Mouse (Mus musculus) fibroblast of lung, adult 2 months (primary cell): ENCODE measurements at regions not wholly inside any gene's neighbourhood (a gene's known extent, or its start where the extent isn't known, plus 50 kb on each side); places are given as distances from the start of the nearest gene placed in this dataset.
A peak's percentile ranks its signal among the peaks of the same experiment; 100 is the strongest.
"Not testable (repeated sequence)": the region's sequence is repeated elsewhere in the genome, so short reads cannot be mapped to it uniquely, and the experiment has no call there.

Experiments used
- DNase-seq: peaks from one replicate; pipeline ENCODE4 v3.0.0-alpha.2; 2011; ENCODE audit warnings: low read depth

DNA sequence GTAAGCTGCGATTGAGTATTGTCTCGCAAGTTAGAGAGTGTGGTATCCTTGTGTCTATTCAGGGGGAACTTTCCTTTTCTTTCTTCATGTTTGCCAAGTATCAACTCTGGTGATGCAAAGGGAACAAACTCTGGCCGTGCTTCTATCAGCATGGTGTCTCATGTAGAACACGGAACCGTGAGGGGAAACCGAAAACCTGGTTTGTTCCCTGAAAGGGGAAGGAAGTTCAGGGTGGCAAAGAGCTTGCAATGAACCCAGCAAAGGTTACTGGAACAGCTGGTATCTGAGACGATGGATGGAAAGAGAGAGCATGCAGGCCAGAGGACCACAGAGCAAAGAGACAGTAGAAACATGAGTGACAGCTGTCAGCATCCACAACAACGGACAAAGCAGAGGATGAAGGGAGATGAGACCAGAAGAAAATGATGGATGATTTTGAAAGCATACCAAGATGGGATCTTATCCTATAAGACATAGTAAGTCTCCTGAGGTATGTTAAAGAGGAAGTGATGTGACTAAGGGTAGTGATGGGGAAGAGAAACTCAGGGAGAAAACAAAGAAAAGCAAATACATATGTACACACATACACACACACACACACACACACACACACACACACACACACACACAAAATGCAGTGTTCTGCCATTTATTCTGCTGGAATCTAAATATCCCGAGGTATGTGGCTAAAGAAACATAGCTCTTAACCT is 199.8 kb upstream of the Peli2 start:
- no peak for DNase-seq

DNA sequence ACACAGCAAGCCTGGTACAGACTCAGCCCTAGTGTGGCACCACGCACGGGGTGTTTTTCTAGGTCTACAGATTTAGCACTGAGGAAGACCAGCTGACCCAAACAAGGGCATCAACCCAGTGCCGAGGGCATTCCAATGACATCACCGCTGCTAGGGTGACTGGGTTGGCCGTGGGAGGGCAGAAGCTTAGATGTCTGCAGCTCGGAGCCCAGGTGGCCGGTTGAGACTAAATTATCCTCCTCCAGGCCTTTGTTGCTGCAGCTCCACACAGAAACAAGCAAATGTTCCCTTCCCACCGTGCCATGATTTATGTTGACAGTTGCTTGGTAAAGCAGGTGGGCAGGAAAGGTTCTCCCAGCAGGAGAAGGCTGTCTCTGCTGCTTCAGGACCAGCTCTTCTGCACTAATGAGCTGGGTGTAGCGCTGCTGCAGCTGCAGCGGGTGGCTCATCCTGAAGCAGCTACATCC is 198.8 kb upstream of the Peli2 start:
- no peak for DNase-seq

DNA sequence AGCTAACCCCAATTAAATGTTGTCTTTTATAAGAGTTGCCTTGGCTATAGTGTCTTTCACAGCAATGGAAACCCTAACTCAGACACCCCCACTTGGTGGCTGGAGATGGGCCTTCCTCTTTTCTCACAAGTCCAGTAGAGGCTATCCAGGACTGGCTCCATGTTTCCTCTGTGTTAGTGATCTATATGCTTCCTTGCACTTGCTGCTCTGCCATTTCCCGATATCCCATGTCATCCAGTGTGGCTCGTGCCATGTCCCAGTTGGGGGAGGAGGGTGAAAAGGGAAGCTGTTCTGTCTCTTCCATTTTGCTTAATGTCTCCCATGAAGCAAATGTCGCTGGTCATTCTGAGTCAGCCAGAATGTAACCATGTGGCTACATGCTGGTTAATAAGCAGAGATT is 194.2 kb upstream of the Peli2 start:
- no peak for DNase-seq

DNA sequence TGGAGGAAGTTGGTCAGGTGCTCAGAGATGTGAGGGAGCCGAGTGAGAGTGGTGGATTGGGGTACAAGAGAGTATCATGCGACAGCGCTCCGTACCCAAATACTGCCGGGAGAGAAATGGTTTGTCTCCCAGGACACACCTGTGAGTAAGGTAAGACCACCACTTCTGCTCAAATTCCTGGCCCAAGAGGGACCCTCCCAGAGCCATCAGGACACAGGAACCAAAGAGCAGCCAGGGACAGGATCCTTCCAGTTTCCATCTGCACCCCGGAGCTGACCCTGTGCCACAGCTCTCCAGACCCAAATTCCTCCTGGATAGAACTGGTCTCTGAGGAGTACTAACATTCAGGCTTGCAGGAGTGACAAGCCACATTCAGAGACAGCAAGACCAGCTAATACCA is 185.2 kb upstream of the Peli2 start:
- no peak for DNase-seq

DNA sequence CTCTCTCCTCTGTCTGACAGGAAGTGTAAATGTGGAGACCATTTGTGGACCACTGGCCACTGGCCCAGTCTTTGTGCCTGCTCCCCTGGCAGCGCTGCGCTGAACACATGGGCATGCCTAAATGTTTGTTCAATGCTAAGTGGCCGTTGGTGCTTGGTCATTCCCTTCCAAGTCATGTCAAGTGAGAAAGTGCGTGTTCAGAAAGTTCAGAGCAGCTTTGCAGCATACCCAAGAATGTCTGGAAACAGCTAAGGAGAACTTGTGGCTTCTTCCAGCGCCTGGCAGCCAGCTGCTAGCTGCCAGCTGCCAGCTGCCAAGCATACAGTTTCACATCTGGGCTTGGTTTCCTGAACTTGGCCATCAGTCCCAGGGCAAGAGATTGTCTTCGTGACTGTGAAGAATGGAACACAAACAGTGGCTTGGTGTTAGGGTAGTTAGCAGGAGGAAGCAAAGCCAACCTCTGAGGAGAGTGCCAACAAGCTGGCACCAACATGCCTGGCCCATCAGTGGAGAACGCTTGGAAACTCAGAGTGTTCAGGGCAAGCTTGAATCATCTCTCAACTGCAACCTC is 183.5 kb upstream of the Peli2 start:
- DNase-seq = peak; percentile 91

DNA sequence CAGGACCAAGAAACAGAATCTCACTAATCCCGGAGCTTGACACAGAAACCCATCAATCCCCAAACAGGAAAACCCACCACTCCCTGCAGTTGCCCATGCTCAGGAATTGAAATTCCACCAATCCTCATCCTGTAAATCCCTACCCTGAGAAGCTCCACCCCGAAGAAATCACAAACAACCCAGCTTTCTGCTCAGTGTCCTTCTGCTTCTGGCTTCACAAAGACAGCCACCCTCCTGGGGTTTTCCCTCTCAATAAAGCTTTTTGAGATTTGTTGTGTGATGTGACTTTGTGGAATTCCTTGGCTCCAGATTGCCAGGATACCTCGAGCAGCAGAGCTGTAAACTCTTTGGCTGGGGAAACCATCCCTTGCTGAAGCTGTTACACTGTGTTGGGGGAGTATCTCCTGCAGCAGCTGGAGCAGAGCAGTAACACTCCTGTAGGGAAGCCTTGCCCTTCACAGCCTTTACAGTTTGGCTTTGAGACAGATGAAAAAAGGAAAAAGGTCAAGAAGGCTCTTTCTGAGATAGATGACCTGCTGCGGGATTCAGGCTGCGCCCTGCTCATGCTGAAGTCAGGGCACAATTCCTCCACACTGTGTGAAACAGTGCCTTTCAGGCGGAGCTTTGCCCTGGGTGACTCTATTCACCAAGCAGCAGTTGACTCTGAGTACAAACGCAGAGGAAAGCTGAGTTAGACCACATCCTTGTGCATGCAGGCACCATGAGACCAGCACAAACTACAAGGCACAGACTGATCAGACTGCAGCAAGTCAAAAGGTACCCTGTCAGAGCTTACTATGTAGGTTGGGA is 180.6 kb upstream of the Peli2 start:
- no peak for DNase-seq

DNA sequence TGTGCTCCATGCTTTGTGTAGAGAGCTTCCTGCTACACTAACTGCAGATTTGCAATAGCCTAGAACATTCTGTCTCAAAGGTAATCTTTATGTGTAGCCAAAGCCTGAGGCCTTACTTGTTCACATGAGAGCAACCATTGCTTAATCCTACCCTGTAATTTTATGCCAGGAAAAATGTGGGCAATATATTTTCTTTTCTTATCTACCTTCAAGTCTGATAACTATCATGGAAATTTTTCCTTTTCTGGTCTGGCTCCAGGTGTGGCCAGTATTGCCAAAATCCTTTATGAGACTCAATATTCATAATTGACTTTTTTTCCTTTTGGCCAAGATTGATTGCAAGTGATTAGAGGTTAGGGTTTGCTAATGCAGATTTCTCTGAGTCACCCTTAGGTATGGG is 178.0 kb upstream of the Peli2 start:
- peak; percentile 66 for DNase-seq

DNA sequence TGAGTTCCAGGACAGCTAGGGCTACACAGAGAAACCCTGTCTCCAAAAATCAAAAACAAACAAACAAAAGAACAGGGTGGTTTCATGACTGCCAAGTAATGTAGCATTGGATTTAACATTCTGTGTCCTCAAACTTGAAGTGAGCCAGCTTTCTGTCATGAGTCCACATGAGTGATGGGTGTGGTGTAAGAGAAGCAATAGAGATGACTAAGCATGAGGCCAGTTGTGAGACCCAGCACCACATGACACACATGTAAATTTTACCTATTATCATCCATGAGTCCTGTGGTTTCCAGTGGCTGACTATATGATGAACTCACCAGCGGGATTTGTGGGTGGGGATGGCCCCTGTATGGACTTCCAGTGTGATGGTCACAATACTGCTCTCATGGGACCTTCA is 176.0 kb upstream of the Peli2 start:
- no peak for DNase-seq

DNA sequence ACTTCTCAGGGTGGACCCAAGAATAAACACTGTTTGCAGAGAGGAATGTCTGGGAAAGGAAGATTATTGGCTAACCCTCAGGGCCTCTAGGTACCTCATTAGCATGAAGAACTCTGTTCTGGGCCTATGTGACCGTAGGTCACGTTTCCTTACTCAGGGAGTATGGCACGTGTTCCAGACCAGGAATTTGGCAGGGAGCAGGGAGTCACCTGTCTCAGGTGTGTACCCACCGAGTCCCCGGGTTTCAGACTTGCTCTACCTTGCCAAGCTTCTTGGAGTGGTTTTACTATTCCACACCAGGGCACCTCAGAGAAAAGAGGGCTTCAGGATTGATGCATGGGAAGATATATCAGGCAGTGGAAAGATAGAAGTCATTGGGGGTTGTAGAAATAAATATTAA is 169.6 kb upstream of the Peli2 start:
- DNase-seq = no peak

DNA sequence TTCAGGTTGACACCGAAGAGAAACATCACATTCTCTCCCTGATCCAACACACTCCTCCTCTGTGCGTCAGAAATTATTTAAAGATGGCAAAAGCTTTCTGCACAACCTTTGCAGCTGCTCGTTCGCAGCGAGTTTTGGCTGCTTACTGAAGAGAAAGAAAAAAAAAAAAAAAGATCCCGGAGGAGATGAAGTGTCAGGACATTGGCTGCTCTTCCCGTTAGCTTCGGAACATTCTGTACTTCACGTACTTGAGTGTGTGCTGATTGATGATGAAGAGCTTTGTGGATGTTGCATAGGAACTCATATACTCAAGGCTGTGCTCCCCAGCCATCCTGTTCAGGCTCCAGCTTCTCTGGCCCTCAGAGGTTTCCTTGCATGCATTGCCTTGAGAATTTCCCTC is 162.5 kb upstream of the Peli2 start:
- no peak for DNase-seq

DNA sequence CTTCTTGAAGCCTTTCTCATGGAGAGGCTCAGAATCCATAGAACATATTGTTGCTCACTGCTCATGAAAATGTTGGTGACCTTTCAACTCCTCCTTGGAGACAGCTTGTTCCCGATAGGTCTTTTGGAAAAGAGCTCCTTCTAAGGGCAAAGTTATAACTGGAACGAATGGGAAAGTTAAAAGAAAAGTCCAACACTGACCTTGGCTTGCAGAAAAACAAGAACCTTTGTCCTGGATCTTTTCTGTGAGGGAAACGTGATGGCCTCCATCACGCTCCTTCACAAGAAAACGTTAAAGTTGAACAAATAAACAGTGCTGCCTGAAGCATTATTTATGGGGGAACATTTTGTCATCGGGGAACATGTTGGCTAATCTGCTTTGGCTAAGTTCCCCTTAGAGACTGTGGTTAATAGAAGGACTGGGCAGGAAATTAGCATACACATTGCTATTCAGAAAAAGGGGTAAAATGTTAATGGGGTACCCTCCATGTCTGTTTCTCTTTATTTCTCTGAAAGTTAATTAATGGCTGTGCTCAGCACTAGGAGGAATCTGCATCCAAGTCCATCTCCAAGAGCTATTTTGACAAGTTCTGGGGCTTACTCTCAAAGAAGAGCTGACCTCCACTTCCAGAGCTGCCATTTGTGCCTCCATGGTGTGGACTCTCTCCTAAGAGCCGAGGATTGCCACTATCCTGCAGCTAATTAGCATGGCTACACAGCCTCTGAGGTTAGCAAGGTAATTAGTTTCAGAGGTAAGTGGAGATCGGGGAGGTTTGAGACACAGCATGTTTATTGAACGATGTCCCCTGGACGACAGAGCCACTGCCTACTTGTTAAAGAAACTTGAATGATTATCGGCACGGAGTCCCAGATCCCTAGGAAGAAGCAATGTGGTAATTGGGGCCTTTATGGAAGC is 161.0 kb upstream of the Peli2 start:
- DNase-seq = no peak

DNA sequence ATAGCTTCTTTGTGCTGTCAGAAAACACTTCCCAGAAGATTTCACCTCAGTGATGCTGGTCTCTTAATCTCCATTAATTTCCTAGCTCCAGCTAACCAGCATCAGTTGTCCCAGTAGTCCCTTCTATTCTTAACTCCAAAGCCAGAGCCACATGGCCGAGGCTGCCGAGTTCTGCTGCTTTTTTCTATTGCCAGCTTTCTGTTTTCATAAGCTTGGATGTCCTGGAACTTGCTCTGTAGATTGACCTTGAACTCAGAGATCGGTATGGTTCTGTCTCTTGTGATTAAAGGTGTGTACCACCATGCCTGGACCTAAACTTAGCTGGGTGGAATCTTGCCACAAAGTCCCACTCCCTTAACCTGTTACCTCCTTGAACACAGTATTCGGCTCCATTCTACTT is 155.8 kb upstream of the Peli2 start:
- not testable (repeated sequence) for DNase-seq

DNA sequence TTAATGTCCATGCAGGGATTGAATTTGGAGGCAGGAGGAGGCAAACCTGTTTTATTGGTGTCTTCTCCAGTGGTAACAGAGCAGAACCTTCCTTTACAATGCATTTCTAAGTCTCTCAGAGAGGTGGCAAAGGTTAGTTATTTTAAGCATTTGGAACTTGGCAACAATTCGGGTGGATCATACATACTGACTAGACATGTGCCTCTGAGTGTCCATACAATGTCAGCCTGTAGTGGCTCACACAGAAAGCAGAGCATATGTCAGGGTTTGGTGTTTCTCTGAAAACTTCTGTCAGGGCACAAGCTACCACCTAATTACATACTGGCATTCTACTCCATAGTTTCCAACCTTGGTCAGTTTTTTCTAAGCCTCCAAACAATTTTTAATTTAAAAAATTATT is 150.8 kb upstream of the Peli2 start:
- DNase-seq = no peak

DNA sequence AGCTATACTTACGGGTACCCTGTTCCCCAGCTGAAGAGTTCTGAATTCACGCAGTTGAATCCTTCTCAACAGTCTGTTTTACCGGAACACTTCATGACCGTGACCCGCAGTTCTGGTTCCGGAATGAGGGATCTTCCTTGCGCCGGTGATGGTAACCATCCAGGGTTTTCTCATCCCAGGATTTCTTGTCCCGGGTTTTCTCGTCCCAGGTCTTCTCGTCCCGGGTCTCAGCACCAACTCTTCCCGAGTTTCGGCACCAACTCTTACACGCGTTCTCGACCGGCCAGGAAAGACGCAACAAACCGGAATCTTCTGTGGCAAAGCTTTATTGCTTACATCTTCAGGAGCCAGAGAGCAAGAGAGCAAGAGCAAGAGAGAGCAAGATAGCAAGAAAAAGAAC is 147.5 kb upstream of the Peli2 start:
- not testable (repeated sequence) for DNase-seq

DNA sequence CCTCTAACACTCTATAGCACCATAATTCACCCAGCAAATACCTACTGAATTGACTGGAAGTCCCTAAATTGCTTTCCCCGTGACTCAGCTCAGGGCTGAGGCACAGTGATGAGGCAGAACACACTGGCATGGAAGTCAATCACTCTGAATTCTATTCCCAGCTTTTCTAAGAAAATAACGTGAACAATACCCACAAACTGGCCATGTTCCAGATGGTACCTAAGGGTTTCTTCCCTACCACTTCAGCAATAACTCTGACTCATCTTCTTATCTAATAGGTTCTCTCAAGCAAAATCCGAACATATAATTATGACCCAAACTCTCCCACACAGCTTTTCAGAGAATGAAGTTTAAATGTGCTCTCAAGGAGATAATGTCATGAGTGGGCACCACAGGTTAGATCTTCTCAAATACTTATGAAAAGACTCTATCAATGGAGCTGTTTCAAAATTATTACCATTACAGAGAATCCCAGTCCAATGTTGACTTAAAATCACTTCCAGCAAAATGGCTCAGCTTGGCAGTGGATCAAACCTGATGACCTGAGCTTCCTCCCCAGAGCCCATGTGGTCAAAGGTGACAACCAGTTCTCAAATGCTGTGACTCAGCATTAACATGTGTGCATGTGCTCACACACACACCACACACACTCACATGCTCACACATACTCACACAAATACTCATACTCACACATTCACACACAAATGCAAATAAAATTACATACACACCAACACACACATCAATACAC is 137.5 kb upstream of the Peli2 start:
- DNase-seq = no peak

DNA sequence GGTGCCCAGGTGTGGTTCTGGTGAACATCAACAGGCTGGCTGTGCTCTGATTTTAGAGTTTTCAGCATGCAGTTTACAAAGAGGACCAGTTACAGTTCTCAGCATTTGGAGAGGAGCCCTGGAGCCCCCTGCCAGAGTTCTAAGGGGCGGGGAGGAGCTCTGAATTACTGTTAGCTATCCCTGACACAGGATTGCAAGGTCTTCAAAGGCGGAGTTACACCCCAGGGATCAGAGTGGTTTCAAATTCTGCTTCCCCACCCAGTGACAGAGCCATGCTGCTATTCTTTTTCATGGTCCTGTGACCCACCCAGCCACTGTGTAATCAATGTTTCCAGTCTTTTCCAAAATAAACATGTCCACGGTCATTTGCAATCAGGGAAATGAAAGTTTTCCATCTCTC is 134.1 kb upstream of the Peli2 start:
- DNase-seq = no peak

DNA sequence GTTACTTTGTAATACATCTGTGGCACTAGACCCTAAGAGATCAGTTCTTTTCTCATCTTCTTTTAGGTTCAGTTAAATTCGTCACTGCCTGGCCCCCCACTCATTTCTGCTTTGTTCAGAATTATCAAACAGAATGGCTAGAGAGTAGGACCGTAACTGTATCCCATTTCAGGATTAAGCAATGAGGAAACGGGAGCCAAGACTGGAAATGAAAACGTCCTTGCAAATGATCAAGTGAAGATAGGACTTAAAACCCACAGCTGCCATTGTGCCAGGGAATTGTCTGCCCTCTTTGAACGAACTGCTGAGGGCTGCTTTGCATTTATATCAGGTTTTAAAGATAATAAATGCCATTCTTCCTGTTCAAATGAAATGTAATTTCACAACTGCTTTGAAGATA is 133.7 kb upstream of the Peli2 start:
- DNase-seq = no peak

DNA sequence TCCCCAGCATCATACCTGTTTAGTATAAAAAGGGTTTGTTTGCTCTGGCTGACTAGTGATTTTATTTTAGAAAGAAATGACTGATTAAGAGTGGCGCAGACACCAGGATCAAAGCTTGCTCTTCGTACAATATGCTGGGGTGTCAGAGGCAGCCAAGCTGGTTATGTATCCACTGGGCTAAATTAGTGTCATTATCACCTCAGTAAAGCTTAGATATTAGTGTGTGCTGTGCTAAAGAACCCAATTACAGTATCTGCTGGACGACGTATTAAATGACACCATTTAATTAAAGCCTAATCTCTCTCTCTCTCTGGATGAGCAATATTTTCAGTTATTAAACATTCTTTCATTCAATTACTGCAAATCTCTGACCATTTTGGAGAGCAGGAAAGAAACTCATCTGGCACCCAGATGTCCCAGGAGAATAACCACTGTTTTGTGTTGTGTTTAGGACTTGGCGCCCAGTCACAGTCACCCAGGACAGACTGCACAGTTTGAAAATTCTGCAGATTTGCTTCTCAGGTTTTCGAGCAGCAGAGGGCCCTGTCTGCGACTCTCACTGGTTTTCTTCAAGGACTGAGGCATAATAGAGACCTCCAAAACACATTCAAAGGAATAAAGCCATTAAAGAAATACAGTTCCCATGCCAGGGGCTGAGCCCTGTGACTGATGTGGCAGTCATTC is 133.1 kb upstream of the Peli2 start:
- no peak for DNase-seq

DNA sequence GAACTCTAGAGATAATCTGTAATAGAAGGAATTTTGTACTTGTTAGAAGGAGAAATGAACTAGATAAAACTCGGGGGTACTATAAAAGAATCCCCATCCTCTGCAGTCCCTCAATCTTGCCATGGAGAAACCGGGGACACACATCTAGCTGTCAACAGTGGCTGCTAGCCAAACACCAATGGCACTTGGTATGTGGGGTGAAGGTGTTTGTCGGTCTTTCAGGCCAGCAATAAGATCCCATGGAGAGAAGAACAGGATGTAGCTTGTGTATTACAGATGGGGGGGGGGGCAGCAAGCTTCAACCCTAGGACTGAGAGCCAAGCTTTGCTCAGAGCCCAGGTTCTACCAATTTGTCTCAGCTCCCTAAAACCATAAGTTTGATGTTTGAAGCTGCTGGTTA is 132.5 kb upstream of the Peli2 start:
- DNase-seq = no peak

DNA sequence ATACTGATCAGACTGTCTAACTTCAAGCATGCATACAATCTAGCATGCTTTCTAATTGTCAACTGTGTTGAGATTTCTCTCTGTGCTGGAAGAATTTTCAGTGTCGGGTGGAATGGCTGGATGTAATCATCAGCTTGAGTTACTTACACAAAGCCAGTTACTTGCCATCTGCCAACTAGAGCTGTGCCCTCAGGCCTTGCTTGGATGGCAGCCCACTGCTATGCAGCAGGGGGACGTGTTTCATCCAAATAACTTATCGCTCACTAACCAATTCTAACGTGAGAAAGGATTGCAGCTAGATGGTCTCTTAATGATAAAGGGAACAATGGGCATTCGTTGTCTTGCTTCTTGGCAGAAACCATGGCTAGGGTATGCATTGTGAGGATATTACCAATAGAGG is 131.3 kb upstream of the Peli2 start:
- DNase-seq = no peak

DNA sequence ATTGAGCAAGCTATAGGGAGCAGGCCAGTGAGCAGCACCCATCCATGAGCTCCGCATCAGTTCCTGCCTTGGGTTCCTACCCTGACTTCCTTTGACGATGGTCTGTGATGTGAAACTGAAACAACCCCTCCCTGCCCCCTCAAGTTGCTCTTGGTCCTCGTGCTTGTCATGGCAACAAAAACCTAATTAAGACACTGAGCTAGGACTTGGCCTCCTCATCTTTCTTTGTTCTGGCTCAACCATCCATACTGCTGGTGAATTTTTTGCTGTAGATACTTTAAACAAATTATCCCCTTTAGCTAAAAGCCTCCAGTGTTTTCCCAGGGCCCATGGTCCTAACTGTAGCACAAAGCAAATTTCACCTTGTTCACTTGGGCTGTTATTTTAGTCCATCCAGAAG is 129.9 kb upstream of the Peli2 start:
- DNase-seq = no peak
